Mouse (Mus musculus): ENCODE results near the gene Tysnd1. TPM values are rescaled to one million over a fixed set of nuclear protein-coding genes. Genes with fewer than 3 reads are reported as not detected.

Tysnd1 gene
- polyA plus RNA-seq, 1 experiment from 2014 or later = 14.5 TPM

- H3K36me3 ChIP-seq (ENCODE audit: control insufficient read depth, insufficient read depth, low read length) = peaks cover 30% of the 10 kb centered on the region
These were observed 46.6 kb downstream of the Tysnd1 start for GRCm38 (mm10) chr10:61741873-61742272.

GRCm38 (mm10) chr10:61742336-61742735, 47.0 kb downstream of the Tysnd1 start:
- peaks cover 32% of the 10 kb centered on the region for H3K36me3 ChIP-seq (ENCODE audit: control insufficient read depth, insufficient read depth, low read length)

More at GRCm38 (mm10) chr10:61741873-61742272, 46.6 kb downstream of the Tysnd1 start:
- no peak for ATAC-seq (ENCODE audit: insufficient read depth, low FRiP score)
- H3K27ac ChIP-seq (ENCODE audit: low read length) = no peak overlapping the region
- H3K9ac ChIP-seq (ENCODE audit: low read length) = no peak overlapping the region
- no peaks in the 10 kb centered on the region for H3K4me1 ChIP-seq (ENCODE audit: control insufficient read depth, insufficient read depth, low read length)
- H3K4me2 ChIP-seq (ENCODE audit: low read depth, low read length) = no peak overlapping the region
- H3K27me3 ChIP-seq (ENCODE audit: control insufficient read depth, insufficient read depth, low read length) = no peaks in the 10 kb centered on the region
- H3K9me3 ChIP-seq (replicated peaks; ENCODE audit: control insufficient read depth, low read length) = peaks cover 6% of the 10 kb centered on the region; the same call in 1 of the 2 replicates
- 86% methylated on average over 4 of the region's 4 CpGs for WGBS
- no peak overlapping the region for H3K4me3 ChIP-seq (replicated peaks; ENCODE audit: low read length)

GRCm38 (mm10) chr10:61745133-61745532, 49.8 kb downstream of the Tysnd1 start:
- Histone ChIP-seq H3K27me3 (ENCODE audit: control insufficient read depth, insufficient read depth, low read length) (no peaks in the 10 kb centered on the region), H3K36me3 (ENCODE audit: control insufficient read depth, insufficient read depth, low read length) (peaks cover 39% of the 10 kb centered on the region), H3K27ac (ENCODE audit: low read length) (no peak overlapping the region), H3K9ac (ENCODE audit: low read length) (no peak overlapping the region), H3K4me1 (ENCODE audit: control insufficient read depth, insufficient read depth, low read length) (no peaks in the 10 kb centered on the region), H3K9me3 (replicated peaks; ENCODE audit: control insufficient read depth, low read length) (peaks cover 6% of the 10 kb centered on the region; the same call in 1 of the 2 replicates), H3K4me3 (replicated peaks; ENCODE audit: low read length) (no peak overlapping the region), H3K4me2 (ENCODE audit: low read depth, low read length) (no peak overlapping the region)
- 87% methylated on average over 4 of the region's 4 CpGs for WGBS
- no peak for ATAC-seq (ENCODE audit: insufficient read depth, low FRiP score)

More at GRCm38 (mm10) chr10:61742336-61742735, 47.0 kb downstream of the Tysnd1 start:
- Histone ChIP-seq H3K9ac (ENCODE audit: low read length) (no peak overlapping the region), H3K9me3 (replicated peaks; ENCODE audit: control insufficient read depth, low read length) (peaks cover 6% of the 10 kb centered on the region; the same call in 1 of the 2 replicates), H3K4me2 (ENCODE audit: low read depth, low read length) (no peak overlapping the region), H3K27me3 (ENCODE audit: control insufficient read depth, insufficient read depth, low read length) (no peaks in the 10 kb centered on the region), H3K4me1 (ENCODE audit: control insufficient read depth, insufficient read depth, low read length) (no peaks in the 10 kb centered on the region), H3K4me3 (replicated peaks; ENCODE audit: low read length) (no peak overlapping the region), H3K27ac (ENCODE audit: low read length) (no peak overlapping the region)
- ATAC-seq (ENCODE audit: insufficient read depth, low FRiP score) = no peak
- 93% methylated on average over 8 of the region's 8 CpGs for WGBS

GRCm38 (mm10) chr10:61747302-61747701, 52.0 kb downstream of the Tysnd1 start:
- Histone ChIP-seq H3K27me3 (ENCODE audit: control insufficient read depth, insufficient read depth, low read length) (no peaks in the 10 kb centered on the region), H3K4me2 (ENCODE audit: low read depth, low read length) (no peak overlapping the region), H3K36me3 (ENCODE audit: control insufficient read depth, insufficient read depth, low read length) (peaks cover 36% of the 10 kb centered on the region), H3K9ac (ENCODE audit: low read length) (no peak overlapping the region), H3K4me3 (replicated peaks; ENCODE audit: low read length) (no peak overlapping the region), H3K27ac (ENCODE audit: low read length) (no peak overlapping the region), H3K4me1 (ENCODE audit: control insufficient read depth, insufficient read depth, low read length) (no peaks in the 10 kb centered on the region), H3K9me3 (replicated peaks; ENCODE audit: control insufficient read depth, low read length) (peaks cover 6% of the 10 kb centered on the region; the same call in 1 of the 2 replicates)
- no peak for ATAC-seq (ENCODE audit: insufficient read depth, low FRiP score)
- 96% methylated on average over 13 of the region's 13 CpGs for WGBS

- Histone ChIP-seq H3K9me3 (replicated peaks; ENCODE audit: control insufficient read depth, low read length) (peaks cover 6% of the 10 kb centered on the region; the same call in 1 of the 2 replicates), H3K27ac (ENCODE audit: low read length) (no peak overlapping the region), H3K4me1 (ENCODE audit: control insufficient read depth, insufficient read depth, low read length) (no peaks in the 10 kb centered on the region), H3K9ac (ENCODE audit: low read length) (no peak overlapping the region), H3K4me2 (ENCODE audit: low read depth, low read length) (no peak overlapping the region), H3K36me3 (ENCODE audit: control insufficient read depth, insufficient read depth, low read length) (peaks cover 22% of the 10 kb centered on the region), H3K4me3 (replicated peaks; ENCODE audit: low read length) (no peak overlapping the region), H3K27me3 (ENCODE audit: control insufficient read depth, insufficient read depth, low read length) (no peaks in the 10 kb centered on the region)
- ATAC-seq (ENCODE audit: insufficient read depth, low FRiP score) = peak; percentile 21; the same call in 1 of the 2 replicates
- 70% methylated on average over 9 of the region's 9 CpGs for WGBS
These were observed 54.7 kb downstream of the Tysnd1 start for GRCm38 (mm10) chr10:61750014-61750413.

- no peak for ATAC-seq (ENCODE audit: insufficient read depth, low FRiP score)
- no peaks in the 10 kb centered on the region for H3K27me3 ChIP-seq (ENCODE audit: control insufficient read depth, insufficient read depth, low read length)
- no peaks in the 10 kb centered on the region for H3K9me3 ChIP-seq (replicated peaks; ENCODE audit: control insufficient read depth, low read length)
- 76% methylated on average over 20 of the region's 20 CpGs for WGBS
- H3K4me3 ChIP-seq (replicated peaks; ENCODE audit: low read length) = no peak overlapping the region
- no peaks in the 10 kb centered on the region for H3K4me1 ChIP-seq (ENCODE audit: control insufficient read depth, insufficient read depth, low read length)
- H3K9ac ChIP-seq (ENCODE audit: low read length) = no peak overlapping the region
- H3K36me3 ChIP-seq (ENCODE audit: control insufficient read depth, insufficient read depth, low read length) = peaks cover 9% of the 10 kb centered on the region
- no peak overlapping the region for H3K27ac ChIP-seq (ENCODE audit: low read length)
- H3K4me2 ChIP-seq (ENCODE audit: low read depth, low read length) = no peak overlapping the region
These were observed 56.4 kb downstream of the Tysnd1 start for GRCm38 (mm10) chr10:61751534-61752219.

Other genes with a start within 250 kb of the Tysnd1 start
- 40.7 and 46.6 TPM in 2 replicates for gene Eif4ebp2, start 242.9 kb upstream of the Tysnd1 start, polyA plus RNA-seq (2015; fragmentation: Nextera tagmentation; extraction: Ambion mirVana)
- gene Lrrc20, start 219.7 kb upstream of the Tysnd1 start, polyA plus RNA-seq (2015; fragmentation: Nextera tagmentation; extraction: Ambion mirVana) = 5.6 and 6.0 TPM in 2 replicates
- 0.06 and 0.09 TPM in 2 replicates for gene Npffr1, start 100.0 kb upstream of the Tysnd1 start, polyA plus RNA-seq (2015; fragmentation: Nextera tagmentation; extraction: Ambion mirVana)
- gene Ppa1, start 47.0 kb upstream of the Tysnd1 start, polyA plus RNA-seq (2015; fragmentation: Nextera tagmentation; extraction: Ambion mirVana) = 156 and 158 TPM in 2 replicates
- gene Sar1a, start 15.2 kb upstream of the Tysnd1 start, polyA plus RNA-seq (2015; fragmentation: Nextera tagmentation; extraction: Ambion mirVana) = 232 and 247 TPM in 2 replicates
- 16.0 and 16.2 TPM in 2 replicates for gene Aifm2, start 19.7 kb downstream of the Tysnd1 start, polyA plus RNA-seq (2015; fragmentation: Nextera tagmentation; extraction: Ambion mirVana)
- 78.0 and 86.3 TPM in 2 replicates for gene H2afy2, start 88.6 kb downstream of the Tysnd1 start, polyA plus RNA-seq (2015; fragmentation: Nextera tagmentation; extraction: Ambion mirVana)

All from stomach, embryonic 16.5 days (tissue).